Mouse (Mus musculus) liver, postnatal 0 days (tissue): ENCODE results near the gene 4632433K11Rik.

ENCODE experiments used
- CTCF ChIP-seq: sonication (generic); IDR thresholded peaks from 2 replicates; pipeline ENCODE4 v1.5.1; 2016; ENCODE audit warnings: antibody characterized with exemption, low read depth
- EP300 ChIP-seq: IDR thresholded peaks from 2 replicates; pipeline ENCODE4 v1.6.1; 2016; ENCODE audit warnings: antibody characterized with exemption, low read depth, mild to moderate bottlenecking

- TF ChIP-seq CTCF: no peak
- no peak for TF ChIP-seq EP300
Measured at GRCm38 (mm10) chr7:5057381-5057780, 23.5 kb downstream of the 4632433K11Rik start.
